Mouse (Mus musculus): ENCODE results near the gene Cdr2l. TPM values are rescaled to one million over a fixed set of nuclear protein-coding genes. Genes with fewer than 3 reads are reported as not detected.
A peak's percentile ranks its signal among the peaks of the same experiment; 100 is the strongest.

Gene Cdr2l
- polyA plus RNA-seq, 1 experiment from 2014 or later = 1.3 TPM

DNA sequence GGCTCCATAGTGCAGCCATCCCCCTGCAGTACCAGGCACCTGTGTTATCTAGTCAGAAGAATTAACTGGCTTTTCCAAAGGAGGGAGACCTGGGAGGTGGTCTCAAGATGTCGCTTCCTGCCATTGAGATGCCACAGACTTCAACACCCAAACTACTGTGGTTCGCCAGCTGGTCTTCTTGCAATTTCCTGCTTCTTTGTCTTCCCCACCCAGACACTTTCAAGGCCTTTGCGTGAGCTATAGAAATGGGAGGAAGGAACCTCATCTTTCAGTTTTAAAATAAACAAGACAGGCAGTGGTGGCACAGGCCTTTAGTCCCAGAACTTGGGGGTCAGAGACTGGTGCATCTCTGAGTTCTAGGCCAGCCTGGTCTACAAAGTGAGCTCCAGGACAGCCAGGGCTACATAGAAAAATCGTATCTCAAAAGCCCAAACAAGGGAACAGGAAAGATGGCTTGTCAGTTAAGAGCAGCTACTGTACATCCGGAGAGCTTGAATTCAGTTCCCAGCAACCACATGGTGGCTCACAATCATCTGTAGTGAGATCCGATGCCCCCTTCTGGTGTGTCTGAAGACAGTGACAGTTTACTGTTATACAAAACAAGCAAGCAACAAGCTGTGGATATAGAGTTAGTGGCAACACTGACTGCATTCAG lies 26.7 kb downstream of the Cdr2l start:
- H3K9ac ChIP-seq (ENCODE audit: low read depth, low read length) = no peak overlapping the region
- no peak for ATAC-seq (ENCODE audit: low read depth)
- no peak overlapping the region for H3K4me3 ChIP-seq (ENCODE audit: low read depth, low read length)
- no peaks in the 10 kb centered on the region for H3K9me3 ChIP-seq (replicated peaks; ENCODE audit: control insufficient read depth, low read length)
- H3K4me1 ChIP-seq (ENCODE audit: control insufficient read depth, low read depth, low read length) = peaks cover 23% of the 10 kb centered on the region
- WGBS (ENCODE audit: insufficient replicate concordance) = 49% methylated on average over 6 of the region's 6 CpGs
- no peak overlapping the region for H3K4me2 ChIP-seq (ENCODE audit: low read depth, low read length)
- peaks cover 3% of the 10 kb centered on the region; the same call in 1 of the 2 replicates for H3K36me3 ChIP-seq (ENCODE audit: control insufficient read depth, insufficient read depth)
- no peaks in the 10 kb centered on the region for H3K27me3 ChIP-seq (ENCODE audit: control insufficient read depth, insufficient read depth, low read depth, low read length)
- no peak overlapping the region; the same call in 1 of the 2 replicates for H3K27ac ChIP-seq (ENCODE audit: low read length)

DNA sequence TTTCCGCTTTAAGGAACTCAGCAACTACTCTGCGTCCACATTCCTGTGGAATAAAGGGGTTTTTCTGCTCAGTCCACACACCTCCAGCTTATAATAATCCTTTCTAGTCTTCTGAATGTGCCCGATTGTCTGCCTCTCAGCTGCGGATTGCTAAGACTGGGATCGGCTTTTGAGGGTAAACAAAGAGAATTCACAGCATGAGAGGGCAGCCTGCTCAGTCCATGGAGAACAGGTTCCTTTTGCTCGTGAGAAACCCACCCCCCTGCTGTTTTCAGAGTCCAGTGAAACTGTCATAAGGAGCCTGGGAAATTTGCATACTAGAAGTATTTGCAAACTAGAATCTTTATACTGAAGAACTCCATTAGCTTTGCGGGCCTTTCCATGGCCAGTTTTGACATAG lies 27.8 kb downstream of the Cdr2l start:
- WGBS (ENCODE audit: insufficient replicate concordance) = 73% methylated on average over 7 of the region's 7 CpGs
- no peak overlapping the region for H3K4me2 ChIP-seq (ENCODE audit: low read depth, low read length)
- H3K4me3 ChIP-seq (ENCODE audit: low read depth, low read length) = no peak overlapping the region
- no peak for ATAC-seq (ENCODE audit: low read depth)
- H3K36me3 ChIP-seq (ENCODE audit: control insufficient read depth, insufficient read depth) = peaks cover 3% of the 10 kb centered on the region; the same call in 1 of the 2 replicates
- peaks cover 19% of the 10 kb centered on the region for H3K4me1 ChIP-seq (ENCODE audit: control insufficient read depth, low read depth, low read length)
- no peak overlapping the region for H3K9ac ChIP-seq (ENCODE audit: low read depth, low read length)
- H3K27ac ChIP-seq (ENCODE audit: low read length) = no peak overlapping the region
- H3K27me3 ChIP-seq (ENCODE audit: control insufficient read depth, insufficient read depth, low read depth, low read length) = no peaks in the 10 kb centered on the region
- H3K9me3 ChIP-seq (replicated peaks; ENCODE audit: control insufficient read depth, low read length) = no peaks in the 10 kb centered on the region

DNA sequence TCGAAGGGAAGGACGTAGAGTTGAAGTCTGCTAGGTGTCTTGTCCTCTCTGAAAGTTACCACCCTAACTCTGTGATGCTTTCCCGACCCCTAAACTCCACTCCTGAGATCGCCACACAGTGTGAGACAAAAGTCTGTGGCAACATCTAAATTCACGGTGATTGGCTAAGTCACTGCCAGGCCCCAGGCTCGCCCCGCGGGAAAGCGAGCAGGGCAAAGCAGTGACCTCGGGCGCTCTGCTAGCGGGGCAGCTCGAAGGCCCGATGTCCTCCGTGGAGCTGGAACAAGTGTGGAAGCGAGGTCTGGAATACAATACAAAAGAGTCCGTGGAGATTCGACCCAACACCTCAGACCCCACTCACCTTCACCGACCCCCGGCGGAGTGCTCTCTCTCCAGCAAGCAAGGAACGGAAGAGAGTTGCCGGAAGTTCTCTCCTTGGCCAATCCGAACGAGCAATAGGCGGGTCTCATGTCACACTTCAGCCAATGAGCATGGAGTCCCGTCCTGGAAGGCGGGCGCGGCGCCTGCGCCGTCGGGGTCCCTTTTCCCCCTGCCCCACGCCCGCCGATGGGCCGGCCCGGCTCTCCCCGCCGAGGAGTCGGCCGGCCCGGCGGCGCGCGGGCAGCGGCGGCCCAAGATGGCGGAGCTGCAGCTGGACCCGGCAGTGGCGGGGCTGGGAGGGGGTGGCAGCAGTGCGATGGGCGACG lies 38.0 kb downstream of the Cdr2l start, which contains the start of the genes Atp5h and Kctd2:
Gene Atp5h, minus strand, starts transcription at position 432 of the 707 bp plus-strand sequence.
Gene Kctd2, plus strand, starts transcription at position 598 of the 707 bp plus-strand sequence.
- Histone ChIP-seq H3K4me2 (ENCODE audit: low read depth, low read length) (peak within 1 kb of the TSS; percentile 96), H3K27ac (ENCODE audit: low read length) (peak within 1 kb of the TSS; percentile 82), H3K9me3 (replicated peaks; ENCODE audit: control insufficient read depth, low read length) (no peaks in the 10 kb centered on the region), H3K36me3 (ENCODE audit: control insufficient read depth, insufficient read depth) (peaks cover 18% of the 10 kb centered on the region), H3K9ac (ENCODE audit: low read depth, low read length) (peak within 1 kb of the TSS; percentile 94), H3K4me3 (ENCODE audit: low read depth, low read length) (peak within 1 kb of the TSS; percentile 91), H3K4me1 (ENCODE audit: control insufficient read depth, low read depth, low read length) (peaks cover 24% of the 10 kb centered on the region), H3K27me3 (ENCODE audit: control insufficient read depth, insufficient read depth, low read depth, low read length) (no peaks in the 10 kb centered on the region)
- ATAC-seq (ENCODE audit: low read depth) = peak; percentile 98
- 0% methylated on average over 56 of the region's 56 CpGs for WGBS (ENCODE audit: insufficient replicate concordance)

- peak overlapping the region; percentile 91 for H3K4me3 ChIP-seq (ENCODE audit: low read depth, low read length)
- H3K36me3 ChIP-seq (ENCODE audit: control insufficient read depth, insufficient read depth) = peaks cover 12% of the 10 kb centered on the region
- peak; percentile 62 for ATAC-seq (ENCODE audit: low read depth)
- WGBS (ENCODE audit: insufficient replicate concordance) = under 1% methylated on average over 45 of the region's 45 CpGs
- H3K27me3 ChIP-seq (ENCODE audit: control insufficient read depth, insufficient read depth, low read depth, low read length) = no peaks in the 10 kb centered on the region
- peaks cover 24% of the 10 kb centered on the region for H3K4me1 ChIP-seq (ENCODE audit: control insufficient read depth, low read depth, low read length)
- peak overlapping the region; percentile 94 for H3K9ac ChIP-seq (ENCODE audit: low read depth, low read length)
- H3K9me3 ChIP-seq (replicated peaks; ENCODE audit: control insufficient read depth, low read length) = no peaks in the 10 kb centered on the region
- peak overlapping the region; percentile 96 for H3K4me2 ChIP-seq (ENCODE audit: low read depth, low read length)
- peak overlapping the region; percentile 82 for H3K27ac ChIP-seq (ENCODE audit: low read length)
These were observed 38.8 kb downstream of the Cdr2l start for GRCm38 (mm10) chr11:115420336-115421190.

GRCm38 (mm10) chr11:115421328-115421727 lies 39.6 kb downstream of the Cdr2l start:
- H3K4me3 ChIP-seq (ENCODE audit: low read depth, low read length) = peak overlapping the region; percentile 91
- H3K36me3 ChIP-seq (ENCODE audit: control insufficient read depth, insufficient read depth) = peaks cover 7% of the 10 kb centered on the region
- no peak overlapping the region for H3K27ac ChIP-seq (ENCODE audit: low read length)
- no peak overlapping the region for H3K9ac ChIP-seq (ENCODE audit: low read depth, low read length)
- H3K4me1 ChIP-seq (ENCODE audit: control insufficient read depth, low read depth, low read length) = peaks cover 24% of the 10 kb centered on the region
- WGBS (ENCODE audit: insufficient replicate concordance) = 47% methylated on average over 1 of the region's 1 CpGs
- no peaks in the 10 kb centered on the region for H3K27me3 ChIP-seq (ENCODE audit: control insufficient read depth, insufficient read depth, low read depth, low read length)
- H3K9me3 ChIP-seq (replicated peaks; ENCODE audit: control insufficient read depth, low read length) = no peaks in the 10 kb centered on the region
- no peak for ATAC-seq (ENCODE audit: low read depth)
- H3K4me2 ChIP-seq (ENCODE audit: low read depth, low read length) = peak overlapping the region; percentile 96

- no peak for ATAC-seq (ENCODE audit: low read depth)
- Histone ChIP-seq H3K27ac (ENCODE audit: low read length) (no peak overlapping the region), H3K27me3 (ENCODE audit: control insufficient read depth, insufficient read depth, low read depth, low read length) (no peaks in the 10 kb centered on the region), H3K4me2 (ENCODE audit: low read depth, low read length) (no peak overlapping the region), H3K9ac (ENCODE audit: low read depth, low read length) (no peak overlapping the region), H3K4me3 (ENCODE audit: low read depth, low read length) (no peak overlapping the region), H3K9me3 (replicated peaks; ENCODE audit: control insufficient read depth, low read length) (no peaks in the 10 kb centered on the region), H3K36me3 (ENCODE audit: control insufficient read depth, insufficient read depth) (peaks cover 4% of the 10 kb centered on the region), H3K4me1 (ENCODE audit: control insufficient read depth, low read depth, low read length) (peaks cover 24% of the 10 kb centered on the region)
- 88% methylated on average over 16 of the region's 16 CpGs for WGBS (ENCODE audit: insufficient replicate concordance)
These were observed 40.3 kb downstream of the Cdr2l start for GRCm38 (mm10) chr11:115421972-115422371.

- Histone ChIP-seq H3K27me3 (ENCODE audit: control insufficient read depth, insufficient read depth, low read depth, low read length) (no peaks in the 10 kb centered on the region), H3K9ac (ENCODE audit: low read depth, low read length) (no peak overlapping the region), H3K4me3 (ENCODE audit: low read depth, low read length) (no peak overlapping the region), H3K27ac (ENCODE audit: low read length) (no peak overlapping the region), H3K9me3 (replicated peaks; ENCODE audit: control insufficient read depth, low read length) (no peaks in the 10 kb centered on the region), H3K4me2 (ENCODE audit: low read depth, low read length) (no peak overlapping the region), H3K36me3 (ENCODE audit: control insufficient read depth, insufficient read depth) (no peaks in the 10 kb centered on the region; the same call in 1 of the 2 replicates), H3K4me1 (ENCODE audit: control insufficient read depth, low read depth, low read length) (peaks cover 24% of the 10 kb centered on the region)
- ATAC-seq (ENCODE audit: low read depth) = no peak
- 59% methylated on average over 3 of the region's 3 CpGs for WGBS (ENCODE audit: insufficient replicate concordance)
These were observed 41.4 kb downstream of the Cdr2l start for GRCm38 (mm10) chr11:115423091-115423490.

GRCm38 (mm10) chr11:115424666-115425065 lies 43.0 kb downstream of the Cdr2l start:
- H3K4me3 ChIP-seq (ENCODE audit: low read depth, low read length) = no peak overlapping the region
- WGBS (ENCODE audit: insufficient replicate concordance) = 74% methylated on average over 7 of the region's 7 CpGs
- no peaks in the 10 kb centered on the region for H3K27me3 ChIP-seq (ENCODE audit: control insufficient read depth, insufficient read depth, low read depth, low read length)
- no peaks in the 10 kb centered on the region for H3K9me3 ChIP-seq (replicated peaks; ENCODE audit: control insufficient read depth, low read length)
- H3K4me2 ChIP-seq (ENCODE audit: low read depth, low read length) = no peak overlapping the region
- H3K27ac ChIP-seq (ENCODE audit: low read length) = no peak overlapping the region
- peaks cover 15% of the 10 kb centered on the region for H3K4me1 ChIP-seq (ENCODE audit: control insufficient read depth, low read depth, low read length)
- ATAC-seq (ENCODE audit: low read depth) = no peak
- H3K36me3 ChIP-seq (ENCODE audit: control insufficient read depth, insufficient read depth) = no peaks in the 10 kb centered on the region; the same call in 1 of the 2 replicates
- H3K9ac ChIP-seq (ENCODE audit: low read depth, low read length) = no peak overlapping the region
